Mouse (Mus musculus) forebrain, embryonic 15.5 days (tissue): Measurements from ENCODE around the gene Ift81. TPM values are rescaled to one million over a fixed set of nuclear protein-coding genes. Genes with fewer than 3 reads are reported as not detected.

ENCODE experiments used
- polyA plus RNA-seq: library from polyadenylated mRNA; unstranded; fragments of >200 nt; fragmentation: Nextera tagmentation; extraction: Ambion mirVana; gene quantifications from 2 replicates; pipeline ENCODE4 v1.2.1, GENCODE M21; 2015

Gene Ift81
- polyA plus RNA-seq, 1 experiment from 2014 or later: 67.0 TPM

Other genes starting within 250 kb of the Ift81 start
- 47.7 and 52.4 TPM in 2 replicates for gene Gpn3, start 242.6 kb downstream of the Ift81 start, polyA plus RNA-seq
- 133 and 135 TPM in 2 replicates for gene Fam216a, start 242.2 kb downstream of the Ift81 start, polyA plus RNA-seq
- gene Arpc3, start 222.6 kb downstream of the Ift81 start, polyA plus RNA-seq: 165 and 193 TPM in 2 replicates
- gene Anapc7, start 192.8 kb downstream of the Ift81 start, polyA plus RNA-seq: 53.3 and 54.2 TPM in 2 replicates
- gene Atp2a2, start 112.3 kb downstream of the Ift81 start, polyA plus RNA-seq: 38.5 and 39.1 TPM in 2 replicates
- gene P2rx7, start 29.4 kb upstream of the Ift81 start, polyA plus RNA-seq: 1.4 and 1.8 TPM in 2 replicates
- gene P2rx4, start 93.0 kb upstream of the Ift81 start, polyA plus RNA-seq: 8.8 and 9.4 TPM in 2 replicates
- gene Camkk2, start 164.9 kb upstream of the Ift81 start, polyA plus RNA-seq: 62.1 and 62.9 TPM in 2 replicates
- gene Anapc5, start 206.8 kb upstream of the Ift81 start, polyA plus RNA-seq: 538 and 543 TPM in 2 replicates
- 50.9 and 52.9 TPM in 2 replicates for gene Rnf34, start 235.5 kb upstream of the Ift81 start, polyA plus RNA-seq